ENCODE assay signal across 8 mouse cellular contexts in genomic region chr5:143470421-143471164, GRCm38 (mm10). TPM values are rescaled to one million over a fixed set of nuclear protein-coding genes. Genes with fewer than 3 reads are reported as not detected.
DNase-seq lines count a peak whose midpoint lies in the region; ATAC-seq and TF ChIP-seq lines count a peak whose summit lies in the region.

No protein-coding gene starts in this region.

- no peak overlapping the region for H3K4me3 ChIP-seq in forebrain, embryonic 15.5 days
- no peak overlapping the region for H3K4me3 ChIP-seq in forebrain, embryonic 10.5 days
- no peak overlapping the region for H3K4me3 ChIP-seq in kidney, postnatal 0 days (replicated peaks; ENCODE audit: low read depth, low read length)

- no peak for DNase-seq in forebrain, embryonic 10.5 days (ENCODE audit: extremely low spot score, low spot score)
- DNase-seq in testis, postnatal 10 days (ENCODE audit: low spot score): peak; percentile 40
- no peak for DNase-seq in testis, postnatal 14 days (ENCODE audit: low spot score)
- peak; percentile 24 for DNase-seq in gastrocnemius, postnatal 25 days
- peak; percentile 44 for DNase-seq in kidney, postnatal 0 days (ENCODE audit: low spot score)
- peak; percentile 61 to 65 for DNase-seq in lung, postnatal 4 days
- DNase-seq in yolk sac, embryonic 10.5 days (ENCODE audit: low spot score): no peak

- H3K4me2 ChIP-seq in forebrain, embryonic 15.5 days (replicated peaks): no peak overlapping the region
- no peak overlapping the region for H3K4me2 ChIP-seq in kidney, postnatal 0 days (ENCODE audit: low read length)

- no peaks in the 10 kb centered on the region for H3K27me3 ChIP-seq in forebrain, embryonic 15.5 days
- H3K27me3 ChIP-seq in forebrain, embryonic 10.5 days (ENCODE audit: poor library complexity, severe bottlenecking): 0 out of 2 replicates have a peak, but pooled peaks cover under 1% of the 10 kb centered on the region
- H3K27me3 ChIP-seq in kidney, postnatal 0 days (ENCODE audit: insufficient read depth, low read length): no peaks in the 10 kb centered on the region

- no peak overlapping the region for H3K9ac ChIP-seq in forebrain, embryonic 15.5 days (replicated peaks)
- H3K9ac ChIP-seq in kidney, postnatal 0 days (ENCODE audit: low read depth, low read length): no peak overlapping the region

- 72% methylated on average over 15 of the region's 15 CpGs for WGBS in forebrain, embryonic 15.5 days
- 92% methylated on average over 15 of the region's 15 CpGs for WGBS in forebrain, embryonic 10.5 days
- WGBS in kidney, postnatal 0 days: 67% methylated on average over 15 of the region's 15 CpGs

- peaks cover 51% of the 10 kb centered on the region for H3K36me3 ChIP-seq in forebrain, embryonic 15.5 days
- peaks cover 90% of the 10 kb centered on the region for H3K36me3 ChIP-seq in forebrain, embryonic 10.5 days (replicated peaks)
- peaks cover 8% of the 10 kb centered on the region; the same call in 1 of the 2 replicates for H3K36me3 ChIP-seq in kidney, postnatal 0 days (ENCODE audit: insufficient read depth, low read length)

- H3K9me3 ChIP-seq in forebrain, embryonic 15.5 days: no peaks in the 10 kb centered on the region
- no peaks in the 10 kb centered on the region for H3K9me3 ChIP-seq in forebrain, embryonic 10.5 days
- no peaks in the 10 kb centered on the region for H3K9me3 ChIP-seq in kidney, postnatal 0 days (replicated peaks; ENCODE audit: low read length)

- peak overlapping the region; percentile 19 for H3K27ac ChIP-seq in forebrain, embryonic 15.5 days (replicated peaks)
- no peak overlapping the region for H3K27ac ChIP-seq in forebrain, embryonic 10.5 days
- H3K27ac ChIP-seq in kidney, postnatal 0 days: peak overlapping the region; percentile 31; the same call in 1 of the 2 replicates

- ATAC-seq in forebrain, embryonic 15.5 days (replicated peaks): no peak
- no peak for ATAC-seq in kidney, postnatal 0 days (replicated peaks; ENCODE audit: low FRiP score, low read depth)

- TF ChIP-seq CTCF in kidney, postnatal 0 days (IDR thresholded peaks at IDR 0.05; ENCODE audit: low read depth): no peak

- peaks cover 5% of the 10 kb centered on the region for H3K4me1 ChIP-seq in forebrain, embryonic 15.5 days
- H3K4me1 ChIP-seq in forebrain, embryonic 10.5 days: peaks cover 4% of the 10 kb centered on the region
- H3K4me1 ChIP-seq in kidney, postnatal 0 days (replicated peaks; ENCODE audit: insufficient read depth, low read length): no peaks in the 10 kb centered on the region

RNA-seq across cellular contexts. Expression of gene Daglb, which starts 6.2 kb away (rescaled TPM):
- polyA plus RNA-seq in forebrain, embryonic 15.5 days (2015; fragmentation: Nextera tagmentation; extraction: Ambion mirVana): 16.2 and 16.5 TPM in 2 replicates
- polyA plus RNA-seq in forebrain, embryonic 10.5 days (2016; fragmentation: Nextera tagmentation; extraction: Ambion mirVana): 14.2 and 14.3 TPM in 2 replicates
- total RNA-seq in gastrocnemius, postnatal 25 days (2021): 1 to 10 TPM; 6.0 to 7.2 TPM
- polyA plus RNA-seq in kidney, postnatal 0 days (2015; fragmentation: Nextera tagmentation; extraction: Ambion mirVana): 4.9 and 5.2 TPM in 2 replicates

RNA-seq across cellular contexts. Expression of gene Rac1, which starts 57.2 kb away (rescaled TPM):
- polyA plus RNA-seq in forebrain, embryonic 15.5 days (2015; fragmentation: Nextera tagmentation; extraction: Ambion mirVana): 396 and 402 TPM in 2 replicates
- polyA plus RNA-seq in forebrain, embryonic 10.5 days (2016; fragmentation: Nextera tagmentation; extraction: Ambion mirVana): 346 and 370 TPM in 2 replicates
- total RNA-seq in gastrocnemius, postnatal 25 days (2021): 100 to 1,000 TPM; 180 to 184 TPM
- 453 and 458 TPM in 2 replicates for polyA plus RNA-seq in kidney, postnatal 0 days (2015; fragmentation: Nextera tagmentation; extraction: Ambion mirVana)

Comparison
In these comparisons a context has a peak if more than half of its experiments do, and no peak if none do; other contexts are left out.
1. DNase-seq: peak in testis, postnatal 10 days (single experiment), gastrocnemius, postnatal 25 days (single experiment), kidney, postnatal 0 days (single experiment) and lung, postnatal 4 days (2 of 2); none in forebrain, embryonic 10.5 days (single experiment), testis, postnatal 14 days (single experiment) and yolk sac, embryonic 10.5 days (single experiment).